Mouse (Mus musculus) kidney, embryonic 14.5 days (tissue): Measurements from ENCODE around the gene Cfap20. TPM values are rescaled to one million over a fixed set of nuclear protein-coding genes. Genes with fewer than 3 reads are reported as not detected.

Source experiments
- ATAC-seq: fragments of 200-750 bp; cut with Nextera tagmentation; 2 replicates; pipeline ENCODE4 v1.8.0; 2017; ENCODE audit warnings: moderate number of reproducible peaks, mild to moderate bottlenecking, moderate TSS enrichment, moderate library complexity; ENCODE audit not compliant: low FRiP score, low TSS enrichment
- H3K27ac ChIP-seq: fragments of 300-500 bp; sonication (generic); 2 replicates; pipeline ENCODE4 v1.5.1; 2014; ENCODE audit warnings: low read depth, mild to moderate bottlenecking, low read length, moderate library complexity, mixed read lengths
- H3K27me3 ChIP-seq: fragments of 300-500 bp; sonication (generic); 2 replicates; pipeline ENCODE4 v1.6.1; 2014; ENCODE audit warnings: mild to moderate bottlenecking, low read length; ENCODE audit not compliant: control insufficient read depth, insufficient read depth
- H3K36me3 ChIP-seq: fragments of 300-500 bp; sonication (generic); 2 replicates; pipeline ENCODE4 v1.6.1; 2014; ENCODE audit warnings: low read length, mixed read lengths; ENCODE audit not compliant: control insufficient read depth, insufficient read depth
- H3K4me1 ChIP-seq: fragments of 300-500 bp; sonication (generic); 2 replicates; pipeline ENCODE4 v1.6.1; 2014; ENCODE audit warnings: low read length, mixed read lengths; ENCODE audit not compliant: control insufficient read depth, insufficient read depth
- H3K4me2 ChIP-seq: fragments of 300-500 bp; sonication (generic); replicated peaks from 2 replicates; pipeline ENCODE4 v1.6.1; 2014; ENCODE audit warnings: low read depth, mild to moderate bottlenecking, low read length
- H3K4me3 ChIP-seq: fragments of 300-500 bp; sonication (generic); 2 replicates; pipeline ENCODE4 v1.5.1; 2014; ENCODE audit warnings: mild to moderate bottlenecking, low read length
- H3K9ac ChIP-seq: fragments of 300-500 bp; sonication (generic); 2 replicates; pipeline ENCODE4 v1.6.1; 2014; ENCODE audit warnings: low read depth, mild to moderate bottlenecking, low read length, moderate library complexity
- H3K9me3 ChIP-seq: fragments of 300-500 bp; sonication (generic); 2 replicates; pipeline ENCODE4 v1.6.1; 2016; ENCODE audit warnings: low read length; ENCODE audit not compliant: control insufficient read depth
- WGBS: fragments of 180-500 bp; shearing (Covaris S2); extraction: QIAGEN DNeasy Blood & Tissue Kit; methylation state at CpG from one replicate; pipeline ENCODE4 v1.1.7; 2014; 5-methylcytosine and 5-hydroxymethylcytosine counted together
- polyA plus RNA-seq: library from polyadenylated mRNA; unstranded; fragments of >200 nt; fragmentation: Nextera tagmentation; extraction: Ambion mirVana; gene quantifications from 2 replicates; pipeline ENCODE4 v1.2.1, GENCODE M21; 2014

The Cfap20 gene
- polyA plus RNA-seq, 1 experiment from 2014 or later, result 164 TPM

- H3K9me3 ChIP-seq, result no peaks in the 10 kb centered on the region
- H3K9ac ChIP-seq, result no peak overlapping the region
- H3K27ac ChIP-seq, result no peak overlapping the region
- H3K27me3 ChIP-seq, result no peaks in the 10 kb centered on the region
- H3K36me3 ChIP-seq, result peaks cover 15% of the 10 kb centered on the region; the same call in 1 of the 2 replicates
- no peak overlapping the region for H3K4me2 ChIP-seq
- no peak for ATAC-seq
- H3K4me3 ChIP-seq, result no peak overlapping the region
- no peaks in the 10 kb centered on the region; the same call in 1 of the 2 replicates for H3K4me1 ChIP-seq
- WGBS, result 80% methylated on average over 12 of the region's 12 CpGs
Measured at GRCm38 (mm10) chr8:95373389-95374002, 61.2 kb downstream of the Cfap20 start.

Other genes with a start within 250 kb of the Cfap20 start
- 13.5 and 19.8 TPM in 2 replicates for gene Kifc3, start 232.1 kb downstream of the Cfap20 start, polyA plus RNA-seq
- 0.60 and 1.2 TPM in 2 replicates for gene Cngb1, start 128.3 kb downstream of the Cfap20 start, polyA plus RNA-seq
- gene Tepp, start 124.3 kb downstream of the Cfap20 start, polyA plus RNA-seq, result 0.43 TPM in 1 of 2 replicates, not detected in the other
- 6.6 and 8.7 TPM in 2 replicates for gene Zfp319, start 102.9 kb downstream of the Cfap20 start, polyA plus RNA-seq
- 43.4 and 50.9 TPM in 2 replicates for gene Usb1, start 102.6 kb downstream of the Cfap20 start, polyA plus RNA-seq
- 10.9 and 16.1 TPM in 2 replicates for gene Mmp15, start 82.6 kb downstream of the Cfap20 start, polyA plus RNA-seq
- gene Csnk2a2, start 55.2 kb upstream of the Cfap20 start, polyA plus RNA-seq, result 20.7 and 25.3 TPM in 2 replicates
- gene Ccdc113, start 99.2 kb upstream of the Cfap20 start, polyA plus RNA-seq, result 0.70 and 1.0 TPM in 2 replicates
- not detected in 2 replicates for gene Prss54, start 141.5 kb upstream of the Cfap20 start, polyA plus RNA-seq
- gene Gins3, start 198.6 kb upstream of the Cfap20 start, polyA plus RNA-seq, result 17.3 and 27.0 TPM in 2 replicates
- gene Ndrg4, start 242.1 kb upstream of the Cfap20 start, polyA plus RNA-seq, result 6.7 and 11.4 TPM in 2 replicates